Mouse (Mus musculus): ENCODE measurements at regions not wholly inside any gene's neighbourhood (a gene's known extent, or its start where the extent isn't known, plus 50 kb on each side); places are given as distances from the start of the nearest gene placed in this dataset.
"Not testable (repeated sequence)": the region's sequence is repeated elsewhere in the genome, so short reads cannot be mapped to it uniquely, and the experiment has no call there.

GRCm38 (mm10) chr2:181930037-181930436 is 60.9 kb upstream of the Gm14496 start:
- Histone ChIP-seq H3K4me2 (no peak overlapping the region), H3K27me3 (no peaks in the 10 kb centered on the region), H3K4me3 (no peak overlapping the region), H3K36me3 (no peaks in the 10 kb centered on the region), H3K27ac (no peak overlapping the region), H3K9ac (no peak overlapping the region), H3K9me3 (no peaks in the 10 kb centered on the region), H3K4me1 (replicated peaks) (no peaks in the 10 kb centered on the region)
- peak; percentile 84 for ATAC-seq (ENCODE audit: low FRiP score)
- WGBS, result 85% methylated on average over 5 of the region's 5 CpGs

DNA sequence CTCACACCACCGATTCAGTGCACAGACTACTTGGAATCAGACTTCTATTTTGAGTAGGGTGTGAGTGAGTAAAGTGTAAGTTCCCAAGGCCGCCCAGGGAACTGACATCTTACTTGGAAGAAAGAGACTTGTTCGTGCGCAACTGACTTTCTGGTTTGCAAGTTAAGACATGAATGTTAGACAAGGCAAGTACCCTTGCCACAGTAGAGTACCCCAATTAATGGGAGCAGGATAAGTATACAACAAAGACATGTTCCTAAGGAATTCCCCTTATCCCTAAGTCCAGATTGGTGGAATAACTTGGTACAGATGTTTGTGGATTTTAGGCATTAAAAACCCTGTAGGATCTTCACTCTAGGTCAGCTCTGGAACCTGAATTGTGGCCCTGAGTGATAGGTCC is 60.4 kb upstream of the Gm14496 start:
- H3K9ac ChIP-seq; H3K27ac ChIP-seq; H3K9me3 ChIP-seq; H3K36me3 ChIP-seq; H3K4me2 ChIP-seq; H3K27me3 ChIP-seq; H3K4me1 ChIP-seq (replicated peaks); ATAC-seq (ENCODE audit: low FRiP score); H3K4me3 ChIP-seq: not testable (repeated sequence)
- WGBS, result 91% methylated on average over 4 of the region's 4 CpGs

- H3K27ac ChIP-seq; H3K4me2 ChIP-seq; H3K36me3 ChIP-seq; H3K27me3 ChIP-seq; H3K4me3 ChIP-seq; H3K9me3 ChIP-seq; H3K4me1 ChIP-seq (replicated peaks); H3K9ac ChIP-seq; ATAC-seq (ENCODE audit: low FRiP score): not testable (repeated sequence)
- WGBS, result 73% methylated on average over 3 of the region's 3 CpGs
Observed at GRCm38 (mm10) chr2:181931077-181931815, 59.7 kb upstream of the Gm14496 start.

- Histone ChIP-seq H3K9me3 (no peaks in the 10 kb centered on the region), H3K27ac (no peak overlapping the region), H3K9ac (no peak overlapping the region), H3K4me2 (no peak overlapping the region), H3K36me3 (no peaks in the 10 kb centered on the region), H3K27me3 (no peaks in the 10 kb centered on the region), H3K4me3 (no peak overlapping the region), H3K4me1 (replicated peaks) (no peaks in the 10 kb centered on the region)
- 85% methylated on average over 2 of the region's 2 CpGs for WGBS
- no peak for ATAC-seq (ENCODE audit: low FRiP score)
Observed at GRCm38 (mm10) chr2:181931918-181932605, 58.9 kb upstream of the Gm14496 start.

Data from hindbrain, embryonic 13.5 days (tissue).